Mouse (Mus musculus): Measurements from ENCODE around the gene Fam83d. TPM values are rescaled to one million over a fixed set of nuclear protein-coding genes. Genes with fewer than 3 reads are reported as not detected.
"Not testable (repeated sequence)": the region's sequence is repeated elsewhere in the genome, so short reads cannot be mapped to it uniquely, and the experiment has no call there.

The Fam83d gene
- polyA plus RNA-seq, 1 experiment from 2014 or later = 45.4 TPM

DNA sequence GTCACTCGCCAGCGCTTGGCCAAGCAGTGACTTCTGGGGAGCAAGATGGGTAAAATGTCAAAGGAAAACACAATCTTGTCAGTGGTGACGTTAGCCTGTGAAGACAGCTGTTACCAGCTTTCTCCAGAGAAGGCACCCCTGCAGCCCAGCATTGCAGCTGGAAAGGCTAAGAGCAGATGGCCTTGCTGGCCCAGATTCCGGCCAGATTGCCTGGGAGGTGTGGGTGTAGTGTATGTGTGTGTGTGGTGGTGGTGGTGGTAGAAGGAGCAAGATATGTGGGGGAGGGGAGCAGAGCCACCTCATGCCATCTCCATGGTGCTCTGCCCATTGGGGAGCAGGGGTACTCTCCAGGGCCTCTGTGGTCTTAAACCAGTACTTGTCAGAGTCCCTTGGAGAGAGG is 34.8 kb upstream of the Fam83d start:
- ATAC-seq = no peak
- WGBS = 75% methylated on average over 4 of the region's 4 CpGs

DNA sequence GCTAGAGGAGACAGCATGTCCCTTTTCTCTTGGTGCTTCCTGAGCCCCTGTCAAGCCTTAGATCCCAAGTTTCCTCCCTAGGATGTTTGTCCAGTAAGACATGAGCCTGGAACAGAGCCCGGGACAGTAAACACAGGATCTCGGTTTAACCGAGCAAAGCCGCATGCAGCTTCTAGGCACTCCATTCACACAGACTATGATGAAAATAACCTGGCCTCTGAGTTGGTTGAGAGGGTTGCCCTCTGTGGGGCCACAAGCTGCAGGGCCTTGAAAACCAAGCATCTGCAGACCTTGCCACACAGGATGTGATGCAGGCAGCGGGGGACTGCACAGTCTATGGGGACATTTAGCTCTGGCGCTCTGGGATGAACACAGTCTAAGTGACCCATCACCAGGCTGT is 34.0 kb upstream of the Fam83d start:
- Histone ChIP-seq H3K4me3 (replicated peaks) (no peak overlapping the region), H3K27me3 (replicated peaks) (no peaks in the 10 kb centered on the region), H3K4me1 (replicated peaks) (no peaks in the 10 kb centered on the region), H3K4me2 (replicated peaks) (no peak overlapping the region), H3K27ac (no peak overlapping the region), H3K9ac (no peak overlapping the region), H3K9me3 (no peaks in the 10 kb centered on the region), H3K36me3 (no peaks in the 10 kb centered on the region)
- ATAC-seq = no peak
- 69% methylated on average over 6 of the region's 6 CpGs for WGBS

More for the DNA sequence above, 34.8 kb upstream of the Fam83d start:
- no peaks in the 10 kb centered on the region for H3K4me1 ChIP-seq (replicated peaks)
- H3K4me2 ChIP-seq (replicated peaks) = no peak overlapping the region
- H3K9ac ChIP-seq = no peak overlapping the region
- no peaks in the 10 kb centered on the region for H3K27me3 ChIP-seq (replicated peaks)
- H3K36me3 ChIP-seq = no peaks in the 10 kb centered on the region
- no peaks in the 10 kb centered on the region for H3K9me3 ChIP-seq
- no peak overlapping the region for H3K4me3 ChIP-seq (replicated peaks)
- no peak overlapping the region for H3K27ac ChIP-seq

GRCm38 (mm10) chr2:158734500-158735152 is 33.3 kb upstream of the Fam83d start:
- H3K27ac ChIP-seq = no peak overlapping the region
- 72% methylated on average over 7 of the region's 7 CpGs for WGBS
- H3K4me3 ChIP-seq (replicated peaks) = no peak overlapping the region
- H3K9me3 ChIP-seq = no peaks in the 10 kb centered on the region
- ATAC-seq = no peak
- no peak overlapping the region for H3K9ac ChIP-seq
- H3K4me1 ChIP-seq (replicated peaks) = no peaks in the 10 kb centered on the region
- H3K4me2 ChIP-seq (replicated peaks) = no peak overlapping the region
- H3K36me3 ChIP-seq = no peaks in the 10 kb centered on the region
- H3K27me3 ChIP-seq (replicated peaks) = no peaks in the 10 kb centered on the region

GRCm38 (mm10) chr2:158735340-158735739 is 32.6 kb upstream of the Fam83d start:
- no peaks in the 10 kb centered on the region for H3K9me3 ChIP-seq
- no peak overlapping the region for H3K27ac ChIP-seq
- H3K36me3 ChIP-seq = no peaks in the 10 kb centered on the region
- H3K4me3 ChIP-seq (replicated peaks) = no peak overlapping the region
- no peak for ATAC-seq
- no peak overlapping the region for H3K9ac ChIP-seq
- 86% methylated on average over 8 of the region's 8 CpGs for WGBS
- no peaks in the 10 kb centered on the region for H3K4me1 ChIP-seq (replicated peaks)
- no peaks in the 10 kb centered on the region for H3K27me3 ChIP-seq (replicated peaks)
- H3K4me2 ChIP-seq (replicated peaks) = no peak overlapping the region

GRCm38 (mm10) chr2:158736247-158736646 is 31.6 kb upstream of the Fam83d start:
- not testable (repeated sequence) for H3K4me1 ChIP-seq (replicated peaks); H3K9ac ChIP-seq; H3K36me3 ChIP-seq; H3K4me2 ChIP-seq (replicated peaks); H3K4me3 ChIP-seq (replicated peaks); H3K27ac ChIP-seq; H3K27me3 ChIP-seq (replicated peaks); H3K9me3 ChIP-seq; ATAC-seq
- WGBS = 86% methylated on average over 4 of the region's 4 CpGs

DNA sequence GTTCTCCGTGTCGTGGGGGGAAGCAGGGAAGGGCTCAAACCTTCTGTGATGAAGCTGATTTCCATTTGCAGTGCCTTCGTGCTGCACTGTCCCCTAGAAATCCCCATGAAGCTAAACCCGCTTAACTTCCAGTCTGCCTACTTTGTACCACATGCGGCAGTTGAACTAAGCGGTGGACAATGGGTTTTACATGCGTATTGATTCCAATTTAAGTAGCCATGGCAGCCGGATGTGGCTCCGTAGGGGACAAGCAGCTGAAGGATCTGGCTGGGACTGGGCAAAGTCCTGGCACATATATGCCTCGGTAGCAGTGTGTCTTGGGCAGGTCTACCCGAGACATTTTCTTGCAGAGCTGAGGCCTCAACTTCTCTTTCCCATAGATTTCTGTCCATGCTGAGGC is 29.3 kb upstream of the Fam83d start:
- 84% methylated on average over 11 of the region's 11 CpGs for WGBS
- Histone ChIP-seq H3K9ac (no peak overlapping the region), H3K4me1 (replicated peaks) (no peaks in the 10 kb centered on the region), H3K4me2 (replicated peaks) (no peak overlapping the region), H3K27ac (no peak overlapping the region), H3K36me3 (no peaks in the 10 kb centered on the region), H3K4me3 (replicated peaks) (no peak overlapping the region), H3K9me3 (no peaks in the 10 kb centered on the region), H3K27me3 (replicated peaks) (no peaks in the 10 kb centered on the region)
- no peak for ATAC-seq

- no peaks in the 10 kb centered on the region for H3K4me1 ChIP-seq (replicated peaks)
- no peak overlapping the region for H3K9ac ChIP-seq
- no peak for ATAC-seq
- H3K9me3 ChIP-seq = no peaks in the 10 kb centered on the region
- no peak overlapping the region for H3K4me2 ChIP-seq (replicated peaks)
- H3K27me3 ChIP-seq (replicated peaks) = no peaks in the 10 kb centered on the region
- no peak overlapping the region for H3K27ac ChIP-seq
- 78% methylated on average over 3 of the region's 3 CpGs for WGBS
- H3K4me3 ChIP-seq (replicated peaks) = no peak overlapping the region
- H3K36me3 ChIP-seq = no peaks in the 10 kb centered on the region
These were observed 28.8 kb upstream of the Fam83d start for GRCm38 (mm10) chr2:158739113-158739512.

DNA sequence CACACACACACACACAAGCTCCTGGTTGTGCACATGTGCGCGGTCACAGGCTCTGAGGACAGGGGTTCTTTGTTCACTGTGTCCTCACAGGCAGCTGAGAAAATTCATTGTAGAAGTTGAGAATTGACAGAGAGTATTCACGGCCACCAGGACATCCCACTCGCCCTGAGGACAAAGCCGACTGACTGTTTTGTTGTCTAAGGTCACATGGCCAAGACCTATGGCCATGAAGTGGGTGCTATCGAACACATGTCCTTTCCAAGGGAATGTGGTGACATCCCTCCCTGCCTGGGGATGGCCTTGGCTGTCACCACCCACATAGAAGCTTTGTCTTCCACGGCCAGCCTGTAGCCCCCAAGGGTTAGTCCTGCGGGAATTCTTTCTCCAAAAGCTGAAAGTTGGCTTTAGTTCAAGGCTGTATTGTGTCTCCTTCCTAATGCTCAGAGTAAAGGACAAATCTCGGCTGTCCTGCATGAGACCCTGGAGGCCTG is 26.8 kb upstream of the Fam83d start:
- no peak for ATAC-seq

GRCm38 (mm10) chr2:158742431-158742830 is 25.5 kb upstream of the Fam83d start:
- Histone ChIP-seq H3K4me1 (replicated peaks) (no peaks in the 10 kb centered on the region), H3K27me3 (replicated peaks) (no peaks in the 10 kb centered on the region), H3K27ac (no peak overlapping the region), H3K4me3 (replicated peaks) (no peak overlapping the region), H3K9me3 (no peaks in the 10 kb centered on the region), H3K9ac (no peak overlapping the region), H3K36me3 (no peaks in the 10 kb centered on the region), H3K4me2 (replicated peaks) (no peak overlapping the region)
- 73% methylated on average over 5 of the region's 5 CpGs for WGBS
- no peak for ATAC-seq

More for the DNA sequence above, 26.8 kb upstream of the Fam83d start:
- Histone ChIP-seq H3K4me2 (replicated peaks) (no peak overlapping the region), H3K4me3 (replicated peaks) (no peak overlapping the region), H3K27me3 (replicated peaks) (no peaks in the 10 kb centered on the region), H3K36me3 (no peaks in the 10 kb centered on the region), H3K9me3 (no peaks in the 10 kb centered on the region), H3K27ac (no peak overlapping the region), H3K4me1 (replicated peaks) (no peaks in the 10 kb centered on the region), H3K9ac (no peak overlapping the region)
- WGBS = 72% methylated on average over 9 of the region's 9 CpGs

DNA sequence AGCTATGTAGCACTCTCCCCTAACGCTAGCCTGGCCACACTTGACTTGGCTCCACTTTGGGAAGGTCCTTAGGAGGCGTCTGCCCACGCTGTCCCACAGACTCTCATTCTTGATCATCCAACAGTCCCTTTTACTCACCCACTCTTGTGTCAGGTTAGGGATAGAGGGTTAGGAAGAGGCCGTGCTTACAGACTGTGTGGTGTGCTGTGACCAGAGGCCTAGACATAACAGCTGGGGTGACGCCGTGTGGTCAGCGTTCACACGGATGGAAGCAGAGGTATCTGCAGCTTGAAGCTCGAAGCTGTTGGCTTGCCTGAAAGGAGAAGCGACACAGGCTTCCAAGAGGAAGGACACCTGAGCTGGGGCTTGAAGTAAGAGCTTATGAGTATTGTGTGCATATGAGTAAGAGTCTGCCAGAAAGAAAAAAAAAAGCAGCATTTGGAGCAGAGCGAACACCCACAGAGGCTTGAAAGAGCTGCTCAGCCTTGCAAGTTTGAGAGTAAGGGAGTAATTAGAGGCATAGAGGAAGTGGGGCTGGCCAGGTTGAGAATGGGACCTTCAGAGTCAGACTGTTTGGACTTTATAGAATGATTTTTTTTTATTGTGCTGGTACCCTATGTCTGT is 24.3 kb upstream of the Fam83d start:
- no peak overlapping the region for H3K9ac ChIP-seq
- H3K9me3 ChIP-seq = no peaks in the 10 kb centered on the region
- H3K4me1 ChIP-seq (replicated peaks) = no peaks in the 10 kb centered on the region
- WGBS = 88% methylated on average over 11 of the region's 11 CpGs
- no peaks in the 10 kb centered on the region for H3K36me3 ChIP-seq
- no peak overlapping the region for H3K4me2 ChIP-seq (replicated peaks)
- H3K4me3 ChIP-seq (replicated peaks) = no peak overlapping the region
- ATAC-seq = no peak
- no peaks in the 10 kb centered on the region for H3K27me3 ChIP-seq (replicated peaks)
- H3K27ac ChIP-seq = no peak overlapping the region

DNA sequence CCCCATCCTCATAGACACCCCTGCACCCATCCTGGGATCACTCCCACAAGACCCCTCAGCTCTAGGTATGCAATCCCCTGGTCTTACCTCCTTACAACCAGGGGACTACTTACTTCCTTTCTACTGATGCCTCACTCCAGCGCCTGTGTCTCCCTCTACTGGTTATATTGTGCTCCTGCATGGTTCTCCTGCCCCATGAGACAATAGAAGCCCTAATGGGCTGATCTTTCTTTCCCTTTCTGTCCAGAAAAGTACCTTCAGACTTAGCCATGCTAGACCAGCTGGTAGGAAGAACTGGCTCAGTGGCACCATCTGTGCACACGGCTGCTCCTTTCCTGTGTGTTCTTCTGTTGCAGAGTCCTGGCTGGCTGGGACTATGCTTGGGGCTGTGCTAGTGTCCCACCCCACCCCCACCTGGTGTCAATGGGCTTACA is 22.8 kb upstream of the Fam83d start:
- Histone ChIP-seq H3K4me3 (replicated peaks) (no peak overlapping the region), H3K27me3 (replicated peaks) (no peaks in the 10 kb centered on the region), H3K36me3 (no peaks in the 10 kb centered on the region), H3K4me2 (replicated peaks) (no peak overlapping the region), H3K4me1 (replicated peaks) (no peaks in the 10 kb centered on the region), H3K9ac (no peak overlapping the region), H3K27ac (no peak overlapping the region), H3K9me3 (no peaks in the 10 kb centered on the region)
- 17% methylated on average over 2 of the region's 2 CpGs for WGBS
- no peak for ATAC-seq

DNA sequence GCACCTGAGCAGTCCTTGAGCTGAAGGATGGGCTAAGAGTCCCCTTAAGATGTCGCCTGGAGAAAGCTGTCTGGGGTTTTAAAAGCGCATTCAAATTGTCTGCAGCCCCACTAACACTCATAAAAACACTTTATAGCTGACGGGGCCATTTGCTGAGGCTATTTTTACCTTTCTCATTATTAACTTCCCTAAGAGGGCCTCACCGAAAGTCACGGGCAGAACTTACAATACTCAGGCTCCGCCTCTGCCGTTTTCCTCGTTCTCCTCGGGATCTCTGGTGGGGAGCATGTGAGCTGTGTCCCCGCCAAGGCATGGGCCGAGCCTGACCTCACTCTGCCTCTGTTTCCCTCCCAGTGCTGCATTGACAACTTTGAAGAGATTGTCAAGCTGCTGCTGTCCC is 21.7 kb upstream of the Fam83d start:
- H3K9me3 ChIP-seq = no peaks in the 10 kb centered on the region
- 66% methylated on average over 11 of the region's 11 CpGs for WGBS

GRCm38 (mm10) chr2:158749366-158749765 is 18.5 kb upstream of the Fam83d start:
- no peak overlapping the region for H3K4me3 ChIP-seq (replicated peaks)
- H3K4me2 ChIP-seq (replicated peaks) = no peak overlapping the region
- ATAC-seq = no peak
- H3K36me3 ChIP-seq = no peaks in the 10 kb centered on the region
- H3K9ac ChIP-seq = no peak overlapping the region
- no peak overlapping the region for H3K27ac ChIP-seq
- 91% methylated on average over 9 of the region's 9 CpGs for WGBS
- no peaks in the 10 kb centered on the region for H3K27me3 ChIP-seq (replicated peaks)
- H3K4me1 ChIP-seq (replicated peaks) = no peaks in the 10 kb centered on the region
- H3K9me3 ChIP-seq = no peaks in the 10 kb centered on the region

More for the DNA sequence above, 21.7 kb upstream of the Fam83d start:
- no peak for ATAC-seq
- no peak overlapping the region for H3K27ac ChIP-seq
- no peaks in the 10 kb centered on the region for H3K36me3 ChIP-seq
- H3K27me3 ChIP-seq (replicated peaks) = no peaks in the 10 kb centered on the region
- no peak overlapping the region for H3K4me2 ChIP-seq (replicated peaks)
- H3K9ac ChIP-seq = no peak overlapping the region
- H3K4me3 ChIP-seq (replicated peaks) = no peak overlapping the region
- H3K4me1 ChIP-seq (replicated peaks) = no peaks in the 10 kb centered on the region

All from intestine, embryonic 15.5 days (tissue).